Mouse (Mus musculus): Measurements from ENCODE around the gene Engase. TPM values are rescaled to one million over a fixed set of nuclear protein-coding genes. Genes with fewer than 3 reads are reported as not detected.

The Engase gene
- polyA plus RNA-seq, 1 experiment from 2014 or later: 2.6 TPM

GRCm38 (mm10) chr11:118448385-118448784, 28.2 kb upstream of the Engase start:
- no peaks in the 10 kb centered on the region for H3K9me3 ChIP-seq (ENCODE audit: control insufficient read depth, low read length)
- 92% methylated on average over 8 of the region's 8 CpGs for WGBS
- no peak overlapping the region for H3K9ac ChIP-seq (replicated peaks; ENCODE audit: low read length)
- no peak overlapping the region for H3K4me2 ChIP-seq (ENCODE audit: low read length)
- DNase-seq (no peak), ATAC-seq (ENCODE audit: low FRiP score, low TSS enrichment) (no peak)
- H3K4me3 ChIP-seq (replicated peaks; ENCODE audit: low read depth, low read length): no peak overlapping the region
- no peaks in the 10 kb centered on the region for H3K27me3 ChIP-seq (ENCODE audit: control insufficient read depth, insufficient read depth, low read length)
- H3K4me1 ChIP-seq (ENCODE audit: control insufficient read depth, insufficient read depth, low read length): no peaks in the 10 kb centered on the region
- H3K27ac ChIP-seq (replicated peaks; ENCODE audit: low read depth, low read length): no peak overlapping the region
- H3K36me3 ChIP-seq (ENCODE audit: control insufficient read depth, insufficient read depth, low read length): no peaks in the 10 kb centered on the region

GRCm38 (mm10) chr11:118451211-118451610, 25.4 kb upstream of the Engase start:
- ATAC-seq (ENCODE audit: low FRiP score, low TSS enrichment): no peak
- Histone ChIP-seq H3K4me2 (ENCODE audit: low read length) (no peak overlapping the region), H3K9me3 (ENCODE audit: control insufficient read depth, low read length) (no peaks in the 10 kb centered on the region)

GRCm38 (mm10) chr11:118452955-118453354, 23.7 kb upstream of the Engase start:
- no peaks in the 10 kb centered on the region for H3K36me3 ChIP-seq (ENCODE audit: control insufficient read depth, insufficient read depth, low read length)
- no peak overlapping the region for H3K27ac ChIP-seq (replicated peaks; ENCODE audit: low read depth, low read length)
- no peak overlapping the region for H3K4me3 ChIP-seq (replicated peaks; ENCODE audit: low read depth, low read length)
- H3K4me1 ChIP-seq (ENCODE audit: control insufficient read depth, insufficient read depth, low read length): no peaks in the 10 kb centered on the region
- H3K4me2 ChIP-seq (ENCODE audit: low read length): no peak overlapping the region
- WGBS: 57% methylated on average over 2 of the region's 2 CpGs
- H3K9me3 ChIP-seq (ENCODE audit: control insufficient read depth, low read length): no peaks in the 10 kb centered on the region
- H3K9ac ChIP-seq (replicated peaks; ENCODE audit: low read length): no peak overlapping the region
- no peaks in the 10 kb centered on the region for H3K27me3 ChIP-seq (ENCODE audit: control insufficient read depth, insufficient read depth, low read length)
- ATAC-seq (ENCODE audit: low FRiP score, low TSS enrichment): no peak
- no peak for DNase-seq

More at GRCm38 (mm10) chr11:118451211-118451610, 25.4 kb upstream of the Engase start:
- Histone ChIP-seq H3K27ac (replicated peaks; ENCODE audit: low read depth, low read length) (no peak overlapping the region), H3K9ac (replicated peaks; ENCODE audit: low read length) (no peak overlapping the region), H3K27me3 (ENCODE audit: control insufficient read depth, insufficient read depth, low read length) (no peaks in the 10 kb centered on the region), H3K36me3 (ENCODE audit: control insufficient read depth, insufficient read depth, low read length) (no peaks in the 10 kb centered on the region), H3K4me1 (ENCODE audit: control insufficient read depth, insufficient read depth, low read length) (no peaks in the 10 kb centered on the region), H3K4me3 (replicated peaks; ENCODE audit: low read depth, low read length) (no peak overlapping the region)
- 88% methylated on average over 6 of the region's 6 CpGs for WGBS
- DNase-seq: no peak

GRCm38 (mm10) chr11:118453886-118454671, 22.6 kb upstream of the Engase start:
- Histone ChIP-seq H3K27ac (replicated peaks; ENCODE audit: low read depth, low read length) (no peak overlapping the region), H3K36me3 (ENCODE audit: control insufficient read depth, insufficient read depth, low read length) (no peaks in the 10 kb centered on the region), H3K9ac (replicated peaks; ENCODE audit: low read length) (no peak overlapping the region), H3K4me2 (ENCODE audit: low read length) (no peak overlapping the region), H3K4me1 (ENCODE audit: control insufficient read depth, insufficient read depth, low read length) (no peaks in the 10 kb centered on the region), H3K27me3 (ENCODE audit: control insufficient read depth, insufficient read depth, low read length) (no peaks in the 10 kb centered on the region), H3K4me3 (replicated peaks; ENCODE audit: low read depth, low read length) (no peak overlapping the region), H3K9me3 (ENCODE audit: control insufficient read depth, low read length) (no peaks in the 10 kb centered on the region)
- WGBS: 75% methylated on average over 11 of the region's 11 CpGs
- ATAC-seq (ENCODE audit: low FRiP score, low TSS enrichment) (no peak), DNase-seq (no peak)

- Histone ChIP-seq H3K27me3 (ENCODE audit: control insufficient read depth, insufficient read depth, low read length) (no peaks in the 10 kb centered on the region), H3K36me3 (ENCODE audit: control insufficient read depth, insufficient read depth, low read length) (no peaks in the 10 kb centered on the region), H3K9me3 (ENCODE audit: control insufficient read depth, low read length) (0 out of 2 replicates have a peak, but pooled peaks cover 3% of the 10 kb centered on the region), H3K27ac (replicated peaks; ENCODE audit: low read depth, low read length) (no peak overlapping the region), H3K4me2 (ENCODE audit: low read length) (no peak overlapping the region), H3K9ac (replicated peaks; ENCODE audit: low read length) (no peak overlapping the region), H3K4me3 (replicated peaks; ENCODE audit: low read depth, low read length) (no peak overlapping the region), H3K4me1 (ENCODE audit: control insufficient read depth, insufficient read depth, low read length) (no peaks in the 10 kb centered on the region)
- ATAC-seq (ENCODE audit: low FRiP score, low TSS enrichment) (no peak), DNase-seq (no peak)
- WGBS: 90% methylated on average over 6 of the region's 6 CpGs
These were observed 20.8 kb upstream of the Engase start for GRCm38 (mm10) chr11:118455788-118456187.

- H3K4me1 ChIP-seq (ENCODE audit: control insufficient read depth, insufficient read depth, low read length): no peaks in the 10 kb centered on the region
- 82% methylated on average over 11 of the region's 11 CpGs for WGBS
- H3K9ac ChIP-seq (replicated peaks; ENCODE audit: low read length): no peak overlapping the region
- ATAC-seq (ENCODE audit: low FRiP score, low TSS enrichment) (no peak), DNase-seq (no peak)
- no peak overlapping the region for H3K27ac ChIP-seq (replicated peaks; ENCODE audit: low read depth, low read length)
- H3K36me3 ChIP-seq (ENCODE audit: control insufficient read depth, insufficient read depth, low read length): no peaks in the 10 kb centered on the region
- H3K4me2 ChIP-seq (ENCODE audit: low read length): no peak overlapping the region
- H3K27me3 ChIP-seq (ENCODE audit: control insufficient read depth, insufficient read depth, low read length): no peaks in the 10 kb centered on the region
- H3K9me3 ChIP-seq (ENCODE audit: control insufficient read depth, low read length): 0 out of 2 replicates have a peak, but pooled peaks cover 3% of the 10 kb centered on the region
- no peak overlapping the region for H3K4me3 ChIP-seq (replicated peaks; ENCODE audit: low read depth, low read length)
These were observed 19.7 kb upstream of the Engase start for GRCm38 (mm10) chr11:118456937-118457336.

- WGBS: 60% methylated on average over 8 of the region's 8 CpGs
- DNase-seq: no peak
- H3K9me3 ChIP-seq (ENCODE audit: control insufficient read depth, low read length): 0 out of 2 replicates have a peak, but pooled peaks cover 3% of the 10 kb centered on the region
- no peak for ATAC-seq (ENCODE audit: low FRiP score, low TSS enrichment)
- no peak overlapping the region for H3K4me3 ChIP-seq (replicated peaks; ENCODE audit: low read depth, low read length)
- no peak overlapping the region for H3K9ac ChIP-seq (replicated peaks; ENCODE audit: low read length)
- H3K4me1 ChIP-seq (ENCODE audit: control insufficient read depth, insufficient read depth, low read length): no peaks in the 10 kb centered on the region
- no peak overlapping the region for H3K27ac ChIP-seq (replicated peaks; ENCODE audit: low read depth, low read length)
- H3K27me3 ChIP-seq (ENCODE audit: control insufficient read depth, insufficient read depth, low read length): no peaks in the 10 kb centered on the region
- no peak overlapping the region for H3K4me2 ChIP-seq (ENCODE audit: low read length)
- H3K36me3 ChIP-seq (ENCODE audit: control insufficient read depth, insufficient read depth, low read length): no peaks in the 10 kb centered on the region
These were observed 17.6 kb upstream of the Engase start for GRCm38 (mm10) chr11:118459051-118459450.

- Histone ChIP-seq H3K4me3 (replicated peaks; ENCODE audit: low read depth, low read length) (no peak overlapping the region), H3K9ac (replicated peaks; ENCODE audit: low read length) (no peak overlapping the region), H3K4me2 (ENCODE audit: low read length) (no peak overlapping the region), H3K36me3 (ENCODE audit: control insufficient read depth, insufficient read depth, low read length) (no peaks in the 10 kb centered on the region), H3K27ac (replicated peaks; ENCODE audit: low read depth, low read length) (no peak overlapping the region), H3K4me1 (ENCODE audit: control insufficient read depth, insufficient read depth, low read length) (no peaks in the 10 kb centered on the region), H3K9me3 (ENCODE audit: control insufficient read depth, low read length) (0 out of 2 replicates have a peak, but pooled peaks cover 3% of the 10 kb centered on the region), H3K27me3 (ENCODE audit: control insufficient read depth, insufficient read depth, low read length) (no peaks in the 10 kb centered on the region)
- DNase-seq: no peak
- no peak for ATAC-seq (ENCODE audit: low FRiP score, low TSS enrichment)
- 84% methylated on average over 4 of the region's 4 CpGs for WGBS
These were observed 17.1 kb upstream of the Engase start for GRCm38 (mm10) chr11:118459536-118459935.

- H3K27ac ChIP-seq (replicated peaks; ENCODE audit: low read depth, low read length): no peak overlapping the region
- no peak overlapping the region for H3K4me2 ChIP-seq (ENCODE audit: low read length)
- DNase-seq (no peak), ATAC-seq (ENCODE audit: low FRiP score, low TSS enrichment) (no peak)
- H3K9me3 ChIP-seq (ENCODE audit: control insufficient read depth, low read length): 0 out of 2 replicates have a peak, but pooled peaks cover 3% of the 10 kb centered on the region
- 61% methylated on average over 6 of the region's 6 CpGs for WGBS
- no peak overlapping the region for H3K4me3 ChIP-seq (replicated peaks; ENCODE audit: low read depth, low read length)
- no peaks in the 10 kb centered on the region for H3K27me3 ChIP-seq (ENCODE audit: control insufficient read depth, insufficient read depth, low read length)
- H3K36me3 ChIP-seq (ENCODE audit: control insufficient read depth, insufficient read depth, low read length): no peaks in the 10 kb centered on the region
- no peak overlapping the region for H3K9ac ChIP-seq (replicated peaks; ENCODE audit: low read length)
- H3K4me1 ChIP-seq (ENCODE audit: control insufficient read depth, insufficient read depth, low read length): no peaks in the 10 kb centered on the region
These were observed 16.3 kb upstream of the Engase start for GRCm38 (mm10) chr11:118460280-118460679.
